Mouse (Mus musculus) kidney, adult 2 months (tissue): ENCODE results near the gene Tmem29. TPM values are rescaled to one million over a fixed set of nuclear protein-coding genes. Genes with fewer than 3 reads are reported as not detected.

Experiments
- DNase-seq: peaks from one replicate; pipeline ENCODE4 v3.0.0; 2021
- H3K27ac ChIP-seq: fragments of 200-500 bp; 2 replicates; pipeline ENCODE4 v1.5.1; 2012; ENCODE audit warnings: low read depth, low read length, control low read depth, inconsistent platforms; ENCODE audit not compliant: insufficient read depth
- H3K27me3 ChIP-seq: fragments of 200-500 bp; replicated peaks from 2 replicates; pipeline ENCODE4 v1.6.1; 2012; ENCODE audit warnings: mild to moderate bottlenecking, moderate library complexity, low read length, inconsistent platforms; ENCODE audit not compliant: control insufficient read depth, insufficient read depth
- H3K36me3 ChIP-seq: fragments of 200-500 bp; 2 replicates; pipeline ENCODE4 v1.6.1; 2012; ENCODE audit warnings: mild to moderate bottlenecking, moderate library complexity, low read length, inconsistent platforms; ENCODE audit not compliant: control insufficient read depth, insufficient read depth
- H3K4me1 ChIP-seq: fragments of 200-500 bp; 2 replicates; pipeline ENCODE4 v1.6.1; 2011; ENCODE audit warnings: low read length; ENCODE audit not compliant: control insufficient read depth, insufficient read depth
- H3K4me3 ChIP-seq: fragments of 200-500 bp; 2 replicates; pipeline ENCODE4 v1.5.1; 2011; ENCODE audit warnings: mild to moderate bottlenecking, low read depth, low read length, control low read depth; ENCODE audit not compliant: insufficient read depth
- CTCF ChIP-seq: fragments of 200-500 bp; conservative IDR thresholded peaks from 2 replicates; pipeline ENCODE4 v1.5.1; 2011; ENCODE audit warnings: low read depth, mild to moderate bottlenecking, control low read depth, low read length, moderate library complexity, mixed read lengths; ENCODE audit not compliant: insufficient read depth, insufficient read length
- POLR2A ChIP-seq: fragments of 200-500 bp; IDR thresholded peaks from one replicate; pipeline ENCODE4 v1.6.1; 2011; ENCODE audit warnings: low read depth, low read length, control low read depth
- WGBS: fragments of 180-500 bp; shearing (Covaris S2); methylation state at CpG from one replicate; pipeline ENCODE4 v1.1.7; 2018; 5-methylcytosine and 5-hydroxymethylcytosine counted together
- polyA plus RNA-seq: library from polyadenylated mRNA; depleted of rRNA; stranded (reverse); fragments of >200 nt; gene quantifications from 2 replicates; pipeline ENCODE4 v1.2.3, GENCODE M21; 2012; rRNA removed

Tmem29 gene
- polyA plus RNA-seq, 1 experiment: 8.1 TPM

DNA sequence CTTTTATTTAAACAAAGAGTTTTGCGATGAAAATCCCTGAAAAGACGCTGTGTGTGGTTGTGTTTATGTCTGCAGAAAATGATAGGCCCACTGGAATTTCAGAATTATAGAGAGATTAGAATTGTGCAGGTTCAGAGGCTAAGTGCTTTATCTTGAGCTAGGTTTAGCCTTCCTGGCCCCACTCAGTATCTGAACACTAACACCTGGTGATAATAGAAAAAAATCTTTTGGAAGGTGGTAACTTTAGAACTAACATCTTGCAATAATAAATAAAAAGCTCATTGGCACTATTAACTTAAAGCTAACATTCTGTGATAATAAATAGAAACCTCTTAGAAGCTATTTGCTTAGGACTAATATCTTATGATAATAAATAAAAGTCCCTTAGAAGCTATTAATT, 1.2 kb upstream of the Tmem29 start:
- TF ChIP-seq CTCF (no peak), POLR2A (no peak)
- peaks cover 2% of the 10 kb centered on the region; the same call in 1 of the 2 replicates for H3K4me1 ChIP-seq
- DNase-seq: no peak
- 81% methylated on average over 2 of the region's 2 CpGs for WGBS
- no peak overlapping the region for H3K4me3 ChIP-seq
- no peaks in the 10 kb centered on the region for H3K27me3 ChIP-seq
- no peak overlapping the region for H3K27ac ChIP-seq
- H3K36me3 ChIP-seq: no peaks in the 10 kb centered on the region

- H3K4me3 ChIP-seq: peak overlapping the region; percentile 49
- WGBS: 22% methylated on average over 8 of the region's 8 CpGs
- no peaks in the 10 kb centered on the region for H3K27me3 ChIP-seq
- DNase-seq: peak; percentile 37
- TF ChIP-seq CTCF (no peak), POLR2A (no peak)
- no peaks in the 10 kb centered on the region for H3K36me3 ChIP-seq
- peaks cover 2% of the 10 kb centered on the region; the same call in 1 of the 2 replicates for H3K4me1 ChIP-seq
- H3K27ac ChIP-seq: peak overlapping the region; percentile 21; the same call in 1 of the 2 replicates
Observed at GRCm38 (mm10) chrX:150459411-150459927, 515 bp upstream of the Tmem29 start.

- no peak for DNase-seq
- TF ChIP-seq POLR2A (no peak), CTCF (no peak)
- no peaks in the 10 kb centered on the region for H3K36me3 ChIP-seq
- no peaks in the 10 kb centered on the region for H3K27me3 ChIP-seq
- peaks cover 2% of the 10 kb centered on the region; the same call in 1 of the 2 replicates for H3K4me1 ChIP-seq
- WGBS: 31% methylated on average over 3 of the region's 3 CpGs
- no peak overlapping the region for H3K27ac ChIP-seq
- H3K4me3 ChIP-seq: no peak overlapping the region
Observed at GRCm38 (mm10) chrX:150458136-150458535, 818 bp downstream of the Tmem29 start.

- Histone ChIP-seq H3K27me3 (no peaks in the 10 kb centered on the region), H3K27ac (peak overlapping the region; percentile 5; the same call in 1 of the 2 replicates), H3K4me1 (no peaks in the 10 kb centered on the region), H3K36me3 (no peaks in the 10 kb centered on the region), H3K4me3 (peak overlapping the region; percentile 58)
- WGBS: 2% methylated on average over 18 of the region's 18 CpGs
- TF ChIP-seq POLR2A (no peak), CTCF (no peak)
- peak; percentile 87 for DNase-seq
Observed at GRCm38 (mm10) chrX:150440505-150441338, 18.2 kb downstream of the Tmem29 start.

GRCm38 (mm10) chrX:150436373-150436772, 22.6 kb downstream of the Tmem29 start:
- 96% methylated on average over 2 of the region's 2 CpGs for WGBS
- Histone ChIP-seq H3K27me3 (no peaks in the 10 kb centered on the region), H3K27ac (no peak overlapping the region), H3K36me3 (no peaks in the 10 kb centered on the region), H3K4me3 (no peak overlapping the region), H3K4me1 (no peaks in the 10 kb centered on the region)
- TF ChIP-seq POLR2A (no peak), CTCF (no peak)
- DNase-seq: no peak

DNA sequence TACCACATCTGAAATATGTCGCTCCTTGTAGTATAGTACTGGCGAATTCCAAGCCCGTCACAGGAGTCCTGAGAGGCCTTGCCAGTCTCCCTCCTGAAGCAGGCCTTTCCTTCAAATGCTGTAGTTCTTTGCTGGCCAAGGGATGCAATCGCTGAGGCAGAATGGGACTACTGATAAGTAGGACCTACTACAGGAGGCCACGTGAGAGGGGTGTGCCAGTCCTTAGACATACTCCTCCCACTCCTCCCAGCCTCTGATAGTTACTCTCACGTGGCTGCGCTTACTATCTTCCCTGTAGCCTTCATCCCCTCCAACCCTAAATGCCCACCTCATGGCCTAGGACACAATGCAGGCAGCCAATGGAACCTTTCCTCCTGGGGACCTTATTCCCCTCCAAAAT, 23.6 kb downstream of the Tmem29 start:
- Histone ChIP-seq H3K4me3 (no peak overlapping the region), H3K27me3 (no peaks in the 10 kb centered on the region), H3K36me3 (no peaks in the 10 kb centered on the region), H3K27ac (no peak overlapping the region), H3K4me1 (no peaks in the 10 kb centered on the region)
- 93% methylated on average over 7 of the region's 7 CpGs for WGBS
- no peak for DNase-seq
- TF ChIP-seq CTCF (no peak), POLR2A (no peak)

DNA sequence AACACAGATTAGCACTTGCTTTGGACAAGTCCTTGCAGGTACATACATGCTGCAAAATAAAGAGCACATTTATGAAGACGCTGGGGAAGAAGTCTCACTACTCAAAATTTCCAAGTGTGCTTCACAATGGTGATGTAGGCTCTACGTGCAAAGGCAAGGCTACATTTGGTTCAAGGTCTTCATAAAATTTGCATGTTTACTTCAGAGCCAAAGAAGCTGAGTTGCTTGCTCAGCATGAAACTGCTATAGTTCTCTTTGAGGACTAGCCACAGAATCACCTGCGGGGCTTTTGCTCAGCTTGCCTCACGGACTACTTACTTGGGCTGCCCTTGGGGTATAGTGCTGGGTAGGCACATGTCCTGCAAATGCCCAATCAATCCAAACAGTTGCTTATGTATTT, 45.4 kb downstream of the Tmem29 start:
- Histone ChIP-seq H3K4me1 (no peaks in the 10 kb centered on the region), H3K27ac (no peak overlapping the region), H3K4me3 (no peak overlapping the region), H3K36me3 (no peaks in the 10 kb centered on the region), H3K27me3 (no peaks in the 10 kb centered on the region)
- no peak for DNase-seq
- TF ChIP-seq POLR2A (no peak), CTCF (no peak)
- 94% methylated on average over 4 of the region's 4 CpGs for WGBS

Other genes starting within 250 kb of the Tmem29 start
- 20.2 and 24.9 TPM in 2 replicates for gene Alas2, start 88.2 kb upstream of the Tmem29 start, polyA plus RNA-seq
- gene Pfkfb1, start 129.1 kb upstream of the Tmem29 start, polyA plus RNA-seq: 5.5 and 5.8 TPM in 2 replicates
- gene Apex2, start 130.7 kb upstream of the Tmem29 start, polyA plus RNA-seq: 12.5 and 13.0 TPM in 2 replicates
- gene Tro, start 198.4 kb upstream of the Tmem29 start, polyA plus RNA-seq: 0.69 and 0.83 TPM in 2 replicates